Mouse (Mus musculus): Measurements from ENCODE around the gene Gm11555. TPM values are rescaled to one million over a fixed set of nuclear protein-coding genes. Genes with fewer than 3 reads are reported as not detected.
"Not testable (repeated sequence)": the region's sequence is repeated elsewhere in the genome, so short reads cannot be mapped to it uniquely, and the experiment has no call there.

Gene Gm11555
- not detected in 2 replicates for polyA plus RNA-seq (2012; rRNA removed)

DNA sequence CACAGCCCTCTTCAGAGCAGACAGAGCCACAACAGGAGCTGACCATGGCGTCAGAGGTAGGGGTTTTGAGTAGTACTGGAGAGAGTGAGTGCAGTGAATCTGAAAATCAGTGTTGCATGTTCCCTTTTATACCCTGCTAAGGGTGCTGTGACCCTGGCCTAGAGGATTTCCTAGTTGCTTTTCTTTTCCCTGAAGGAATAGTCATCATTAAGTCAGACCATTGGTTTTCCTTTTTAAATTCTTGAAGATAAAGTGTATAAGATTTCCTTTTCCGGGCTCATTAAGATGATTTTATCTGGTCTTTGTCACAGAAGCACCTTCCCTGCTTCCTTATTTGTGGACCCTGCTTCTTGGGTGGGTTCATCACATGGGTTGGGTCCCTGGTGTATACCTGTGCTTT lies at the start of gene Gm11555:
Gene Gm11555 (minus strand): TSS at position 101 of the 400 bp plus-strand sequence.
- no peak within 1 kb of the TSS for H3K27ac ChIP-seq (ENCODE audit: insufficient read depth, low read depth, low read length)
- H3K27me3 ChIP-seq (ENCODE audit: control insufficient read depth, insufficient read depth, low read length) = no peaks in the 10 kb centered on the region
- H3K36me3 ChIP-seq (ENCODE audit: control insufficient read depth, insufficient read depth, low read length) = no peaks in the 10 kb centered on the region
- no peaks in the 10 kb centered on the region for H3K4me1 ChIP-seq (ENCODE audit: control insufficient read depth, insufficient read depth, insufficient read length, low read length)
- TF ChIP-seq POLR2A (IDR thresholded peaks at IDR 0.05; ENCODE audit: low read depth, low read length) (no peak), CTCF (IDR thresholded peaks at IDR 0.05; ENCODE audit: extremely low read depth, insufficient read length, insufficient replicate concordance, low read depth, low read length) (no peak)
- WGBS = 80% methylated on average over 2 of the region's 2 CpGs
- no peak within 1 kb of the TSS for H3K4me3 ChIP-seq (ENCODE audit: low read depth, low read length)

DNA sequence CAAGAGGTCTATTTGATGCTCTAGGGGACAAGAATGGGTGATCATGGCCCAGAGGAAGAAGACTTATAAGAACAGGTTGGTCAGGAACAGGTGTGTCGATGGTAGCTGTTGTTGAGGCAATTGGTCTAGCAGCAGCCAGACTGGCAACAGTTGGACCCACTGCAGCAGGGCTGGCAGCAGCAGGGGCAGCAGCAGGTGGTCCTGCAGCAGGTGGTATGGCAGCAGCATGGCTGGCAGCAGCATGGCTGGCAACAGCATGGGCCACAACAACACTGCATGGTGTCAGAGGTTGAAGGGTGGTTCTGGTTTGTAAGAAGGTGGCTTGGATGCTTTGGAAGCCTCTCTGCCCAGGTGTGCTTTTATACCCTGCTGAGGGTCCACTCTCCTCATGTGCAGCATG lies 40.4 kb upstream of the Gm11555 start, which contains the start of gene Gm14190:
Gene Gm14190 (minus strand): TSS at position 278 of the 400 bp plus-strand sequence.
- H3K36me3 ChIP-seq (ENCODE audit: control insufficient read depth, insufficient read depth, low read length) = no peaks in the 10 kb centered on the region
- TF ChIP-seq POLR2A (IDR thresholded peaks at IDR 0.05; ENCODE audit: low read depth, low read length) (no peak), CTCF (IDR thresholded peaks at IDR 0.05; ENCODE audit: extremely low read depth, insufficient read length, insufficient replicate concordance, low read depth, low read length) (no peak)
- WGBS = 89% methylated on average over 1 of the region's 1 CpGs
- no peaks in the 10 kb centered on the region for H3K4me1 ChIP-seq (ENCODE audit: control insufficient read depth, insufficient read depth, insufficient read length, low read length)
- H3K4me3 ChIP-seq (ENCODE audit: low read depth, low read length) = no peak within 1 kb of the TSS
- H3K27me3 ChIP-seq (ENCODE audit: control insufficient read depth, insufficient read depth, low read length) = no peaks in the 10 kb centered on the region
- H3K27ac ChIP-seq (ENCODE audit: insufficient read depth, low read depth, low read length) = no peak within 1 kb of the TSS

DNA sequence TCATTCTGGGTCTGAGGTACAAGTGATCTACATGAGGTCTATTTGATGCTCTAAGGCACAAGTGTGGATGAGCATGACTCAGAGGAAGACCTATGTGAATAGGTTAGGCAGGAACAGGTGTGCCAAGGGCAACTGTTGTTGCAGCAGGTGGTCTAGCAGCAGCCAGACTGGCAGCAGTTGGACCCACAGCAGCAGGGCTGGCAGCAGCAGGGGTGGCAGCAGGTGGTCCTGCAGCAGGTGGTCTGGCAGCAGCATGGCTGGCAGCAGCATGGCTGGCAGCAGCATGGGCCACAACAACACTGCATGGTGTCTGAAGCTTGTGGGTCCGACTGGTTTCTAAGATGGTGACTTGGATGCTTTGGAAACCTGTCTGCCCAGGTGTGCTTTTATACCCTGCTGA lies 35.2 kb upstream of the Gm11555 start:
- H3K27ac ChIP-seq (ENCODE audit: insufficient read depth, low read depth, low read length); H3K4me1 ChIP-seq (ENCODE audit: control insufficient read depth, insufficient read depth, insufficient read length, low read length); H3K4me3 ChIP-seq (ENCODE audit: low read depth, low read length); H3K36me3 ChIP-seq (ENCODE audit: control insufficient read depth, insufficient read depth, low read length); H3K27me3 ChIP-seq (ENCODE audit: control insufficient read depth, insufficient read depth, low read length): not testable (repeated sequence)
- 73% methylated on average over 1 of the region's 1 CpGs for WGBS

DNA sequence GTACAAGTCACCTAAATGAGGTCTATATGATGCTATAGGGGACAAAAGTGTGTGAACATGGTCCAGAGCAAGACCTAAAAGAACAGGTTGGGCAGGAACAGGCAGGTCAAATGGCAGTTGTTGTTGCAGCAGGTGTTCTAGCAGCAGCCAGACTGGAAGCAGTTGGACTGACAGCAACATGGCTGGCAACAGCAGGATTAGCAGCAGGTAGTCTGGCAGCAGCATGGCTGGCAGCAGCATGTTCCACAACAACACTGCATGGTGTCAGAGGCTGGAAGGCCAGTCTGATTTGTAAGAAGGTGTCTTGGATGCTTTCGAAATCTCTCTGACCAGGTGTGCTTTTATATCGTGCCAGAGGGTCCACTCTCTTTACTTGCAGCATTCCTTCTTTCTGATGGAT lies 33.4 kb upstream of the Gm11555 start:
- Histone ChIP-seq H3K27ac (ENCODE audit: insufficient read depth, low read depth, low read length) (no peak overlapping the region), H3K4me3 (ENCODE audit: low read depth, low read length) (no peak overlapping the region), H3K27me3 (ENCODE audit: control insufficient read depth, insufficient read depth, low read length) (no peaks in the 10 kb centered on the region), H3K36me3 (ENCODE audit: control insufficient read depth, insufficient read depth, low read length) (no peaks in the 10 kb centered on the region), H3K4me1 (ENCODE audit: control insufficient read depth, insufficient read depth, insufficient read length, low read length) (no peaks in the 10 kb centered on the region)
- no peak for TF ChIP-seq CTCF (IDR thresholded peaks at IDR 0.05; ENCODE audit: extremely low read depth, insufficient read length, insufficient replicate concordance, low read depth, low read length)
- TF ChIP-seq POLR2A (IDR thresholded peaks at IDR 0.05; ENCODE audit: low read depth, low read length) = no peak
- WGBS = 91% methylated on average over 2 of the region's 2 CpGs

DNA sequence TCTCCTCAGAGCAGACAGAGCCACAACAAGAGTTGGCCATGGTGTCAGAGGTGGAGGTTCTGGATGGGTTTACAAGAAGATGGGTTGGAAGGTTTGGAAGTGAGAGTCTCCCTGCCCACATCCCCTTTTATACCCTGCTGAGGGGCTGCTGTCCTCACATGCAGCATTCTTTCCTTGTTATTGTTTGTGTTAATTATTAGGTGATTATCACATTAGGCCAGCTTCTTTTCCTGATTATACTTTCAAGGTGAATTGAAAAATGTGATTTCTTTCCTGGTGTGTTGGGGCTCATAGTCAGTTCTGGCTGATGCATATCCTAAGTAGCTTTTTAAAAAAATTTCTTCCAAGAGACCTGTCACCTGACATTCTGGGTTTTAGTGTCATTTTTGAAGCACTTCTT lies 15.8 kb upstream of the Gm11555 start, which contains the start of gene Krtap4-6:
Gene Krtap4-6 (minus strand): TSS at position 101 of the 400 bp plus-strand sequence.
- no peaks in the 10 kb centered on the region for H3K4me1 ChIP-seq (ENCODE audit: control insufficient read depth, insufficient read depth, insufficient read length, low read length)
- TF ChIP-seq CTCF (IDR thresholded peaks at IDR 0.05; ENCODE audit: extremely low read depth, insufficient read length, insufficient replicate concordance, low read depth, low read length) = no peak
- no peak for TF ChIP-seq POLR2A (IDR thresholded peaks at IDR 0.05; ENCODE audit: low read depth, low read length)
- no peak within 1 kb of the TSS for H3K27ac ChIP-seq (ENCODE audit: insufficient read depth, low read depth, low read length)
- no peaks in the 10 kb centered on the region for H3K27me3 ChIP-seq (ENCODE audit: control insufficient read depth, insufficient read depth, low read length)
- H3K4me3 ChIP-seq (ENCODE audit: low read depth, low read length) = no peak within 1 kb of the TSS
- no peaks in the 10 kb centered on the region for H3K36me3 ChIP-seq (ENCODE audit: control insufficient read depth, insufficient read depth, low read length)

DNA sequence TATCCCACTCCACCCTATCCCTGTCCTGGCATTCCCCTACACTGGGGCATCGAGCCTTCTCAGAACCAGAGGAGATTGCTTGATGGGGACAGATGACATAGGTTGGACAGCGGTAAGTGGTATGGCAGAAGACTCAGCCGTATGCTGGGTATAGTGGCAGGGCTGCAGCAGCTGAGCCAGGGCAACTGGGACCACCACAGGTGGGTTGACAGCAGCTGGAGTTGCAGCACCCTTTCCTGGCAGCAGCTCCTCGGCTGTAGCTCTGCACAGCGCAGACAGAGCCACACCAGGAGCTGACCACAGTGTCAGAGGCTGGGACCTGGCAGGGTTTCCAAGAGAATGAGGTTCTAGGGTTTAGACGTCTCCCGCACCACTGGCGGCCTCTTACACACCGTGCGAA lies 12.8 kb upstream of the Gm11555 start:
- H3K4me1 ChIP-seq (ENCODE audit: control insufficient read depth, insufficient read depth, insufficient read length, low read length) = no peaks in the 10 kb centered on the region
- TF ChIP-seq CTCF (IDR thresholded peaks at IDR 0.05; ENCODE audit: extremely low read depth, insufficient read length, insufficient replicate concordance, low read depth, low read length) = no peak
- no peak for TF ChIP-seq POLR2A (IDR thresholded peaks at IDR 0.05; ENCODE audit: low read depth, low read length)
- no peak overlapping the region for H3K27ac ChIP-seq (ENCODE audit: insufficient read depth, low read depth, low read length)
- no peaks in the 10 kb centered on the region for H3K27me3 ChIP-seq (ENCODE audit: control insufficient read depth, insufficient read depth, low read length)
- H3K4me3 ChIP-seq (ENCODE audit: low read depth, low read length) = no peak overlapping the region
- WGBS = 84% methylated on average over 10 of the region's 10 CpGs
- H3K36me3 ChIP-seq (ENCODE audit: control insufficient read depth, insufficient read depth, low read length) = no peaks in the 10 kb centered on the region

DNA sequence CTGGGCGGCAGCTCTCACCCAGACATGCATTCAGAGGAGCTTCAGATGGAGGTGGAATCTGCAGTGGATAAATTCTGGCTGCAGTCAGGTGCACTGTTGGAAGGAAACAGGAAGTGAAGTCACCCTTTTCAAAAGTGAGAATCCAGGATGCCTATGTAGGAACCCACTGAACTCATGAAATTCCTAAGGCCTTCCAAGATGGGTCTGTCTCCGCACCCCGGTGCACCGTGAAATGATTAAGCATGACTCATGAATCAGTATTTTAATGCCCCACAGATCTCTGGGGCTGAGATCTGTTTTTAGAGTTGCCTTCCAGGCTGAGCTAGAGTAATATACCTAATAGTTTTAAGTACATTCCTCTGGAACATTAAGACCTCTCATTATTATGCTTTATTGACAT lies 9.2 kb upstream of the Gm11555 start:
- Histone ChIP-seq H3K36me3 (ENCODE audit: control insufficient read depth, insufficient read depth, low read length) (no peaks in the 10 kb centered on the region), H3K4me3 (ENCODE audit: low read depth, low read length) (no peak overlapping the region), H3K27ac (ENCODE audit: insufficient read depth, low read depth, low read length) (no peak overlapping the region), H3K27me3 (ENCODE audit: control insufficient read depth, insufficient read depth, low read length) (no peaks in the 10 kb centered on the region), H3K4me1 (ENCODE audit: control insufficient read depth, insufficient read depth, insufficient read length, low read length) (no peaks in the 10 kb centered on the region)
- 86% methylated on average over 4 of the region's 4 CpGs for WGBS
- TF ChIP-seq POLR2A (IDR thresholded peaks at IDR 0.05; ENCODE audit: low read depth, low read length) (no peak), CTCF (IDR thresholded peaks at IDR 0.05; ENCODE audit: extremely low read depth, insufficient read length, insufficient replicate concordance, low read depth, low read length) (no peak)

DNA sequence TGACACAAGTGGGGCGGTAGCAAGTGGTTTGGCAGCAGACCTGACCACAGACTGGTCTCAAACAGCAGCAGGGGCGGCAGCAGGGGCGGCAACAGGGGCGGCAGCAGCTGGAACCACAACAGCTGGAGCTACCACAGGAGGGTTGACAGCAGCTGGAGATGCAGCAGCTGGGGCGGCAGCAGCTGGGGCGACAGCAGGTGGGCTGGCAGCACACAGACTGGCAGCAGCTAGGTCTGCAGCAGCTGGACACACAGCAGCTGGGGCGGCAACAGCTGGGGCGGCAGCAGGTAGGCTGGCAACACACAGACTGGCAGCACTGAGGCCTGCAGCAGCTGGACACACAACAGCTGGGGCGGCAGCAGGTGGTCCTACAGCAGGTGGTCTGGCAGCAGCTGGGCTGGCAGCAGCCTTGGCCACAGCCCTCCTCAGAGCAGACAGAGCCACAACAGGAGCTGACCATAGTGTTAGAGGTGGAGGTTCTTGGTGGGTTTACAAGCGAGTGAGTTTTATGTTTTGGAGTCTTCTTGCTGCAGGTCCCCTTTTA lies 8.5 kb upstream of the Gm11555 start, which contains the start of gene Gm11563:
Gene Gm11563 (minus strand): TSS at position 494 of the 544 bp plus-strand sequence.
- not testable (repeated sequence) for H3K27ac ChIP-seq (ENCODE audit: insufficient read depth, low read depth, low read length); H3K4me3 ChIP-seq (ENCODE audit: low read depth, low read length); H3K36me3 ChIP-seq (ENCODE audit: control insufficient read depth, insufficient read depth, low read length); H3K27me3 ChIP-seq (ENCODE audit: control insufficient read depth, insufficient read depth, low read length); H3K4me1 ChIP-seq (ENCODE audit: control insufficient read depth, insufficient read depth, insufficient read length, low read length)
- WGBS = 69% methylated on average over 10 of the region's 10 CpGs

All from small intestine, adult 2 months (tissue).